Mouse (Mus musculus): Measurements from ENCODE around the gene Plekha4.

Plekha4 gene

GRCm38 (mm10) chr7:45538163-45539041 lies 12.3 kb downstream of the Plekha4 start:
- peak; percentile 64 to 74 for DNase-seq (ENCODE audit: low spot score in 2 of 2)

GRCm38 (mm10) chr7:45539095-45539494 lies 13.0 kb downstream of the Plekha4 start:
- DNase-seq (ENCODE audit: low spot score in 2 of 2) = no peak

- no peak for DNase-seq (ENCODE audit: low spot score in 2 of 2)
Observed at GRCm38 (mm10) chr7:45540213-45540612, 14.1 kb downstream of the Plekha4 start.

GRCm38 (mm10) chr7:45544525-45544924 lies 18.4 kb downstream of the Plekha4 start:
- DNase-seq (ENCODE audit: low spot score in 2 of 2) = no peak

GRCm38 (mm10) chr7:45549641-45550436 lies 23.7 kb downstream of the Plekha4 start:
- no peak for DNase-seq (ENCODE audit: low spot score in 2 of 2)

- DNase-seq (ENCODE audit: low spot score in 2 of 2) = no peak
Observed at GRCm38 (mm10) chr7:45550821-45551511, 24.8 kb downstream of the Plekha4 start.

- DNase-seq (ENCODE audit: low spot score in 2 of 2) = no peak
Observed at GRCm38 (mm10) chr7:45551512-45551883, 25.4 kb downstream of the Plekha4 start.

- no peak for DNase-seq (ENCODE audit: low spot score in 2 of 2)
Observed at GRCm38 (mm10) chr7:45553519-45553918, 27.4 kb downstream of the Plekha4 start.

GRCm38 (mm10) chr7:45553990-45554389 lies 27.9 kb downstream of the Plekha4 start:
- DNase-seq (ENCODE audit: low spot score in 2 of 2) = no peak

GRCm38 (mm10) chr7:45554744-45555143 lies 28.6 kb downstream of the Plekha4 start, which contains the start of gene Hsd17b14:
TSS of gene Hsd17b14 (plus strand) at chr7:45554893.
- DNase-seq (ENCODE audit: low spot score in 2 of 2) = no peak

- peak; percentile 79 to 80 for DNase-seq (ENCODE audit: low spot score in 2 of 2)
Observed at GRCm38 (mm10) chr7:45555787-45556186, 29.7 kb downstream of the Plekha4 start.

- DNase-seq (ENCODE audit: low spot score in 2 of 2) = no peak
Observed at GRCm38 (mm10) chr7:45558907-45559306, 32.8 kb downstream of the Plekha4 start.

GRCm38 (mm10) chr7:45560241-45560640 lies 34.1 kb downstream of the Plekha4 start:
- no peak for DNase-seq (ENCODE audit: low spot score in 2 of 2)

- peak; percentile 91 for DNase-seq (ENCODE audit: low spot score in 2 of 2)
Observed at GRCm38 (mm10) chr7:45560843-45561623, 34.9 kb downstream of the Plekha4 start.

- DNase-seq (ENCODE audit: low spot score in 2 of 2) = no peak
Observed at GRCm38 (mm10) chr7:45561624-45562520, 35.7 kb downstream of the Plekha4 start.

GRCm38 (mm10) chr7:45564811-45565210 lies 38.7 kb downstream of the Plekha4 start:
- DNase-seq (ENCODE audit: low spot score in 2 of 2) = no peak

GRCm38 (mm10) chr7:45565446-45565845 lies 39.3 kb downstream of the Plekha4 start:
- DNase-seq (ENCODE audit: low spot score in 2 of 2) = no peak

GRCm38 (mm10) chr7:45567112-45567779 lies 41.1 kb downstream of the Plekha4 start:
- DNase-seq (ENCODE audit: low spot score in 2 of 2) = no peak

- DNase-seq (ENCODE audit: low spot score in 2 of 2) = peak; percentile 89
Observed at GRCm38 (mm10) chr7:45567780-45568516, 41.8 kb downstream of the Plekha4 start.

Measured in right cerebral cortex, adult 2 months (tissue).